Comparison of ENCODE assay signal across 15 mouse cellular contexts in genomic region chr2:126483337-126483736, GRCm38 (mm10). TPM values are rescaled to one million over a fixed set of nuclear protein-coding genes. Genes with fewer than 3 reads are reported as not detected.
"Had no signal": no experiment of that assay in that cellular context is flagged by ENCODE, and none has a peak within 500 bp of the region (broad histone marks: within the 10 kb centered on the region; RNA-seq: fewer than 3 reads in every experiment).

No protein-coding gene starts in this region.

- H3K27ac ChIP-seq: left cerebral cortex, adult 2 months; limb, embryonic 10.5 days; liver, embryonic 12.5 days; macrophage; midbrain, embryonic 15.5 days; neural tube, embryonic 13.5 days; stomach, postnatal 0 days had no signal

- H3K4me2 ChIP-seq: liver, embryonic 12.5 days; lung, embryonic 14.5 days; midbrain, embryonic 11.5 days; midbrain, embryonic 15.5 days; neural tube, embryonic 13.5 days had no signal

- H3K9me3 ChIP-seq: limb, embryonic 10.5 days; liver, embryonic 12.5 days; megakaryocyte, embryonic 14.5 days; midbrain, embryonic 15.5 days; neural tube, embryonic 13.5 days had no signal

- ATAC-seq: liver, embryonic 12.5 days; midbrain, embryonic 15.5 days had no signal

- H3K4me1 ChIP-seq: limb, embryonic 10.5 days; liver, embryonic 12.5 days; midbrain, embryonic 15.5 days; neural tube, embryonic 13.5 days had no signal

- H3K9ac ChIP-seq: liver, embryonic 12.5 days; lung, embryonic 14.5 days; midbrain, embryonic 15.5 days; neural tube, embryonic 13.5 days had no signal

- H3K36me3 ChIP-seq: limb, embryonic 10.5 days; liver, embryonic 12.5 days; midbrain, embryonic 15.5 days; neural tube, embryonic 13.5 days had no signal

- H3K4me3 ChIP-seq: left cerebral cortex, adult 2 months; limb, embryonic 10.5 days; liver, embryonic 12.5 days; megakaryocyte, embryonic 14.5 days; midbrain, embryonic 15.5 days; neural tube, embryonic 13.5 days had no signal

- H3K27me3 ChIP-seq: liver, embryonic 12.5 days; megakaryocyte, embryonic 14.5 days; midbrain, embryonic 15.5 days; neural tube, embryonic 13.5 days had no signal

- DNase-seq: kidney, postnatal 25 days; lung, embryonic 14.5 days; lung, postnatal 14 days; right cerebral cortex, adult 18-20 months; right cerebral cortex, postnatal 25 days had no signal

RNA-seq across cellular contexts. Expression of gene Atp8b4, which starts 17.1 kb away (rescaled TPM):
- total RNA-seq: layer of hippocampus, postnatal 25 days had no signal
- polyA plus RNA-seq: neural tube, embryonic 13.5 days had no signal
